Mouse (Mus musculus): ENCODE results near the gene D17H6S53E. TPM values are rescaled to one million over a fixed set of nuclear protein-coding genes. Genes with fewer than 3 reads are reported as not detected.

D17H6S53E gene
- polyA plus RNA-seq, 1 experiment from 2014 or later: 8.4 TPM

- H3K27ac ChIP-seq: peak overlapping the region; percentile 89
- no peaks in the 10 kb centered on the region for H3K9me3 ChIP-seq (replicated peaks)
- no peak for DNase-seq (ENCODE audit: low spot score)
- H3K36me3 ChIP-seq: peaks cover 44% of the 10 kb centered on the region
- H3K4me1 ChIP-seq: peaks cover 41% of the 10 kb centered on the region
- 75% methylated on average over 13 of the region's 13 CpGs for WGBS
- no peaks in the 10 kb centered on the region for H3K27me3 ChIP-seq (ENCODE audit: low read depth, poor library complexity, severe bottlenecking)
- H3K4me3 ChIP-seq: peak overlapping the region; percentile 64
Observed at GRCm38 (mm10) chr17:35127017-35127416, 844 bp downstream of the D17H6S53E start.

GRCm38 (mm10) chr17:35128996-35129395 lies 2.8 kb downstream of the D17H6S53E start:
- Histone ChIP-seq H3K4me1 (peaks cover 36% of the 10 kb centered on the region), H3K36me3 (peaks cover 34% of the 10 kb centered on the region), H3K4me3 (no peak overlapping the region), H3K27me3 (ENCODE audit: low read depth, poor library complexity, severe bottlenecking) (no peaks in the 10 kb centered on the region), H3K9me3 (replicated peaks) (no peaks in the 10 kb centered on the region), H3K27ac (no peak overlapping the region)
- 77% methylated on average over 11 of the region's 11 CpGs for WGBS
- no peak for DNase-seq (ENCODE audit: low spot score)

- Histone ChIP-seq H3K4me3 (no peak overlapping the region), H3K27ac (no peak overlapping the region), H3K36me3 (peaks cover 21% of the 10 kb centered on the region), H3K4me1 (peaks cover 27% of the 10 kb centered on the region), H3K9me3 (replicated peaks) (no peaks in the 10 kb centered on the region), H3K27me3 (ENCODE audit: low read depth, poor library complexity, severe bottlenecking) (no peaks in the 10 kb centered on the region)
- WGBS: 91% methylated on average over 8 of the region's 8 CpGs
- no peak for DNase-seq (ENCODE audit: low spot score)
Observed at GRCm38 (mm10) chr17:35131038-35131437, 4.9 kb downstream of the D17H6S53E start.

- Histone ChIP-seq H3K4me3 (no peak within 1 kb of the TSS), H3K9me3 (replicated peaks) (no peaks in the 10 kb centered on the region), H3K36me3 (peaks cover 21% of the 10 kb centered on the region), H3K27ac (no peak within 1 kb of the TSS), H3K27me3 (ENCODE audit: low read depth, poor library complexity, severe bottlenecking) (no peaks in the 10 kb centered on the region), H3K4me1 (peaks cover 26% of the 10 kb centered on the region)
- WGBS: 84% methylated on average over 15 of the region's 15 CpGs
- DNase-seq (ENCODE audit: low spot score): no peak
Observed at GRCm38 (mm10) chr17:35131500-35132173, 5.5 kb downstream of the D17H6S53E start, which contains the start of gene Apom. Gene Apom (minus strand): TSS chr17:35132050.

- 78% methylated on average over 3 of the region's 3 CpGs for WGBS
- DNase-seq (ENCODE audit: low spot score): no peak
- H3K27me3 ChIP-seq (ENCODE audit: low read depth, poor library complexity, severe bottlenecking): no peaks in the 10 kb centered on the region
- no peak overlapping the region for H3K4me3 ChIP-seq
- H3K36me3 ChIP-seq: peaks cover 20% of the 10 kb centered on the region
- no peaks in the 10 kb centered on the region for H3K9me3 ChIP-seq (replicated peaks)
- H3K27ac ChIP-seq: no peak overlapping the region
- peaks cover 26% of the 10 kb centered on the region for H3K4me1 ChIP-seq
Observed at GRCm38 (mm10) chr17:35132174-35132560, 6.0 kb downstream of the D17H6S53E start.

- Histone ChIP-seq H3K27ac (no peak overlapping the region), H3K4me3 (no peak overlapping the region), H3K36me3 (peaks cover 24% of the 10 kb centered on the region), H3K9me3 (replicated peaks) (no peaks in the 10 kb centered on the region), H3K4me1 (peaks cover 21% of the 10 kb centered on the region), H3K27me3 (ENCODE audit: low read depth, poor library complexity, severe bottlenecking) (no peaks in the 10 kb centered on the region)
- 97% methylated on average over 7 of the region's 7 CpGs for WGBS
- no peak for DNase-seq (ENCODE audit: low spot score)
Observed at GRCm38 (mm10) chr17:35133517-35133916, 7.3 kb downstream of the D17H6S53E start.

GRCm38 (mm10) chr17:35134801-35135590 lies 8.8 kb downstream of the D17H6S53E start, which contains the start of gene Bag6:
Gene Bag6 (plus strand): TSS chr17:35135178.
- WGBS: under 1% methylated on average over 66 of the region's 66 CpGs

GRCm38 (mm10) chr17:35135591-35136320 lies 9.6 kb downstream of the D17H6S53E start:
- peak overlapping the region; percentile 97 for H3K27ac ChIP-seq
- no peaks in the 10 kb centered on the region for H3K27me3 ChIP-seq (ENCODE audit: low read depth, poor library complexity, severe bottlenecking)
- peaks cover 37% of the 10 kb centered on the region for H3K36me3 ChIP-seq
- peaks cover 14% of the 10 kb centered on the region for H3K4me1 ChIP-seq
- no peak for DNase-seq (ENCODE audit: low spot score)
- no peaks in the 10 kb centered on the region for H3K9me3 ChIP-seq (replicated peaks)
- WGBS: under 1% methylated on average over 43 of the region's 43 CpGs
- H3K4me3 ChIP-seq: peak overlapping the region; percentile 85

More at GRCm38 (mm10) chr17:35134801-35135590, 8.8 kb downstream of the D17H6S53E start, which contains the start of gene Bag6:
- Histone ChIP-seq H3K4me3 (peak within 1 kb of the TSS; percentile 85), H3K27ac (peak within 1 kb of the TSS; percentile 97), H3K4me1 (peaks cover 14% of the 10 kb centered on the region), H3K36me3 (peaks cover 32% of the 10 kb centered on the region), H3K27me3 (ENCODE audit: low read depth, poor library complexity, severe bottlenecking) (no peaks in the 10 kb centered on the region), H3K9me3 (replicated peaks) (no peaks in the 10 kb centered on the region)
- peak; percentile 96 for DNase-seq (ENCODE audit: low spot score)

GRCm38 (mm10) chr17:35139269-35139668 lies 13.1 kb downstream of the D17H6S53E start:
- H3K27ac ChIP-seq: no peak overlapping the region
- 93% methylated on average over 3 of the region's 3 CpGs for WGBS
- H3K9me3 ChIP-seq (replicated peaks): no peaks in the 10 kb centered on the region
- no peak for DNase-seq (ENCODE audit: low spot score)
- no peaks in the 10 kb centered on the region for H3K27me3 ChIP-seq (ENCODE audit: low read depth, poor library complexity, severe bottlenecking)
- H3K36me3 ChIP-seq: peaks cover 70% of the 10 kb centered on the region
- no peak overlapping the region for H3K4me3 ChIP-seq
- H3K4me1 ChIP-seq: peaks cover 14% of the 10 kb centered on the region

GRCm38 (mm10) chr17:35140490-35140996 lies 14.4 kb downstream of the D17H6S53E start:
- Histone ChIP-seq H3K36me3 (peaks cover 83% of the 10 kb centered on the region), H3K9me3 (replicated peaks) (no peaks in the 10 kb centered on the region), H3K4me1 (peaks cover 14% of the 10 kb centered on the region), H3K27ac (no peak overlapping the region), H3K4me3 (no peak overlapping the region), H3K27me3 (ENCODE audit: low read depth, poor library complexity, severe bottlenecking) (no peaks in the 10 kb centered on the region)
- no peak for DNase-seq (ENCODE audit: low spot score)
- WGBS: 82% methylated on average over 16 of the region's 16 CpGs

- Histone ChIP-seq H3K4me3 (no peak overlapping the region), H3K36me3 (peaks cover 97% of the 10 kb centered on the region), H3K27ac (no peak overlapping the region), H3K9me3 (replicated peaks) (no peaks in the 10 kb centered on the region), H3K4me1 (peaks cover 6% of the 10 kb centered on the region; the same call in 1 of the 2 replicates), H3K27me3 (ENCODE audit: low read depth, poor library complexity, severe bottlenecking) (no peaks in the 10 kb centered on the region)
- DNase-seq (ENCODE audit: low spot score): no peak
- 91% methylated on average over 6 of the region's 6 CpGs for WGBS
Observed at GRCm38 (mm10) chr17:35141971-35142370, 15.8 kb downstream of the D17H6S53E start.

- Histone ChIP-seq H3K9me3 (replicated peaks) (no peaks in the 10 kb centered on the region), H3K4me1 (no peaks in the 10 kb centered on the region), H3K27me3 (ENCODE audit: low read depth, poor library complexity, severe bottlenecking) (no peaks in the 10 kb centered on the region), H3K27ac (no peak overlapping the region), H3K4me3 (no peak overlapping the region), H3K36me3 (peaks cover 97% of the 10 kb centered on the region)
- no peak for DNase-seq (ENCODE audit: low spot score)
- 91% methylated on average over 5 of the region's 5 CpGs for WGBS
Observed at GRCm38 (mm10) chr17:35146139-35146538, 20.0 kb downstream of the D17H6S53E start.
